Mouse (Mus musculus): ENCODE data around the gene Ube2d1. TPM values are rescaled to one million over a fixed set of nuclear protein-coding genes. Genes with fewer than 3 reads are reported as not detected.

Gene Ube2d1
- total and polyA plus RNA-seq, 3 experiments: 2.9 to 16.5 TPM; not detected in 1

- no peak; the same call in none of the 2 replicates for TF ChIP-seq MYC (IDR thresholded peaks at IDR 0.05; ENCODE audit: low read depth, low read length)
- no peak for TF ChIP-seq RAD21 (IDR thresholded peaks at IDR 0.05; ENCODE audit: low read depth, low read length)
- no peak for TF ChIP-seq POLR2AphosphoS5 (IDR thresholded peaks at IDR 0.05; ENCODE audit: borderline replicate concordance, low read depth, low read length)
- no peak for TF ChIP-seq ZC3H11A (IDR thresholded peaks at IDR 0.05; ENCODE audit: low read depth, low read length)
- TF ChIP-seq MEF2A (IDR thresholded peaks at IDR 0.05; ENCODE audit: extremely low read depth, insufficient replicate concordance, low read depth, low read length, poor library complexity, severe bottlenecking): no peak
- TF ChIP-seq HCFC1 (IDR thresholded peaks at IDR 0.05; ENCODE audit: low read depth, low read length): peak; percentile 88
- no peak for TF ChIP-seq CHD1 (IDR thresholded peaks at IDR 0.05; ENCODE audit: low read depth, low read length)
- no peak for TF ChIP-seq RCOR1 (IDR thresholded peaks at IDR 0.05; ENCODE audit: low read depth, low read length)
- peak; percentile 87 for TF ChIP-seq ELF1 (IDR thresholded peaks at IDR 0.05; ENCODE audit: low read depth, low read length)
- TF ChIP-seq TBP (IDR thresholded peaks at IDR 0.05; ENCODE audit: low read depth, low read length): 0 out of 2 replicates have a peak, but pooled peaks have one; percentile 53
- TF ChIP-seq EP300 (IDR thresholded peaks at IDR 0.05; ENCODE audit: low read depth in 1 of 2, low read length in 2 of 2): no peak
- peak; percentile 54 for TF ChIP-seq TCF12 (IDR thresholded peaks at IDR 0.05; ENCODE audit: low read depth, low read length)
- TF ChIP-seq POLR2AphosphoS2 (IDR thresholded peaks at IDR 0.05; ENCODE audit: low read length): peak; percentile 74
Measured at GRCm38 (mm10) chr10:71237516-71238239, 47.4 kb downstream of the Ube2d1 start (continued).

- Histone ChIP-seq H3K4me1 (ENCODE audit: control insufficient read depth in 1 of 2, insufficient read depth in 2 of 2, low read length in 2 of 2) (peaks cover 3 to 10% of the 10 kb centered on the region in 2 experiments), H3K79me2 (ENCODE audit: control insufficient read depth, insufficient read depth, low read length, poor library complexity) (peaks cover 18% of the 10 kb centered on the region), H3K27ac (ENCODE audit: control insufficient read depth, low read depth, low read length) (no peak overlapping the region), H3K9ac (ENCODE audit: control insufficient read depth, low read depth, low read length, poor library complexity, severe bottlenecking) (no peak overlapping the region), H3K9me3 (replicated peaks; ENCODE audit: insufficient read depth, low read length) (no peaks in the 10 kb centered on the region), H3K36me3 (ENCODE audit: control insufficient read depth in 1 of 2, insufficient read depth in 2 of 2, low read length in 2 of 2) (peaks cover 21 to 23% of the 10 kb centered on the region in 2 experiments), H3K4me3 (ENCODE audit: control insufficient read depth in 1 of 2, insufficient read depth in 1 of 2, low read depth in 2 of 2, low read length in 2 of 2) (no peak overlapping the region), H3K27me3 (ENCODE audit: control insufficient read depth in 1 of 2, insufficient read depth in 2 of 2, low read length in 2 of 2) (no peaks in the 10 kb centered on the region)
- no peak for DNase-seq (ENCODE audit: low read depth, low spot score)
- TF ChIP-seq ETS1 (IDR thresholded peaks at IDR 0.05; ENCODE audit: low read depth, low read length) (no peak), MYC (IDR thresholded peaks at IDR 0.05; ENCODE audit: low read depth, low read length) (no peak), E2F4 (IDR thresholded peaks at IDR 0.05; ENCODE audit: borderline replicate concordance, low read depth, low read length) (no peak), CHD1 (IDR thresholded peaks at IDR 0.05; ENCODE audit: low read depth, low read length) (no peak), TBP (IDR thresholded peaks at IDR 0.05; ENCODE audit: low read depth, low read length) (no peak), MYB (IDR thresholded peaks at IDR 0.05; ENCODE audit: low read depth, low read length) (no peak), CTCF (IDR thresholded peaks at IDR 0.05 in 2 of 3, conservative IDR thresholded peaks at IDR 0.05 in 1 of 3; ENCODE audit: control insufficient read depth in 1 of 3, insufficient read depth in 1 of 3, low read depth in 2 of 3, low read length in 3 of 3, poor library complexity in 1 of 3, severe bottlenecking in 1 of 3) (no peak), MAZ (IDR thresholded peaks at IDR 0.05; ENCODE audit: low read depth, low read length) (no peak), JUND (IDR thresholded peaks at IDR 0.05; ENCODE audit: low read depth, low read length) (no peak)
Measured at GRCm38 (mm10) chr10:71234071-71234470, 51.0 kb downstream of the Ube2d1 start.

Measured in MEL (cell line).